Mouse (Mus musculus) brain, embryonic 14.5 days (tissue): ENCODE measurements around the gene Fam19a1.

Source experiments
- CTCF ChIP-seq: fragments of 200-500 bp; IDR thresholded peaks from 2 replicates; pipeline ENCODE4 v1.5.1; 2012; ENCODE audit warnings: inconsistent platforms, mild to moderate bottlenecking, moderate library complexity, borderline replicate concordance; ENCODE audit not compliant: insufficient read depth, insufficient read length; ENCODE audit errors: extremely low read depth
- POLR2A ChIP-seq: fragments of 200-500 bp; IDR thresholded peaks from 2 replicates; pipeline ENCODE4 v1.6.1; 2012; ENCODE audit warnings: mild to moderate bottlenecking, inconsistent platforms, borderline replicate concordance; ENCODE audit not compliant: poor library complexity, insufficient read depth, insufficient read length, severe bottlenecking; ENCODE audit errors: extremely low read depth

- TF ChIP-seq POLR2A (no peak), CTCF (no peak)
Observed at GRCm38 (mm10) chr6:96205395-96205794, 92.4 kb downstream of the Fam19a1 start.
